Mouse (Mus musculus) limb, embryonic 14.5 days (tissue): ENCODE measurements at regions not wholly inside any gene's neighbourhood (a gene's known extent, or its start where the extent isn't known, plus 50 kb on each side); places are given as distances from the start of the nearest gene placed in this dataset.

ENCODE experiments used
- ATAC-seq: fragments of 200-750 bp; cut with Nextera tagmentation; 2 replicates; pipeline ENCODE4 v1.8.0; 2017; ENCODE audit warnings: low read depth, moderate number of reproducible peaks, moderate TSS enrichment; ENCODE audit not compliant: low FRiP score
- DNase-seq: peaks from one replicate; pipeline ENCODE4 v3.0.0-alpha.2; 2015; ENCODE audit warnings: low spot score
- H3K27ac ChIP-seq: fragments of 300-500 bp; sonication (generic); replicated peaks from 2 replicates; pipeline ENCODE4 v1.5.1; 2014; ENCODE audit warnings: low read depth, mild to moderate bottlenecking, low read length, moderate library complexity, mixed read lengths
- H3K27me3 ChIP-seq: fragments of 300-500 bp; sonication (generic); 2 replicates; pipeline ENCODE4 v1.6.1; 2014; ENCODE audit warnings: low read length, mixed read lengths; ENCODE audit not compliant: control insufficient read depth, insufficient read depth
- H3K36me3 ChIP-seq: fragments of 300-500 bp; sonication (generic); 2 replicates; pipeline ENCODE4 v1.6.1; 2014; ENCODE audit warnings: mild to moderate bottlenecking, low read length, moderate library complexity, mixed read lengths; ENCODE audit not compliant: control insufficient read depth, insufficient read depth
- H3K4me1 ChIP-seq: fragments of 300-500 bp; sonication (generic); 2 replicates; pipeline ENCODE4 v1.6.1; 2014; ENCODE audit warnings: antibody characterized with exemption, low read length, mixed read lengths; ENCODE audit not compliant: control insufficient read depth, insufficient read depth
- H3K4me2 ChIP-seq: fragments of 300-500 bp; sonication (generic); replicated peaks from 2 replicates; pipeline ENCODE4 v1.6.1; 2014; ENCODE audit warnings: low read depth, mild to moderate bottlenecking, low read length, moderate library complexity; ENCODE audit not compliant: severe bottlenecking
- H3K4me3 ChIP-seq: fragments of 300-500 bp; sonication (generic); replicated peaks from 2 replicates; pipeline ENCODE4 v1.5.1; 2014; ENCODE audit warnings: low read length
- H3K9ac ChIP-seq: fragments of 300-500 bp; sonication (generic); 2 replicates; pipeline ENCODE4 v1.6.1; 2014; ENCODE audit warnings: mild to moderate bottlenecking, low read depth, low read length, moderate library complexity; ENCODE audit not compliant: severe bottlenecking
- H3K9me3 ChIP-seq: fragments of 300-500 bp; sonication (generic); 2 replicates; pipeline ENCODE4 v1.6.1; 2016; ENCODE audit warnings: low read length; ENCODE audit not compliant: control insufficient read depth
- POLR2A ChIP-seq: fragments of 200-500 bp; IDR thresholded peaks from 2 replicates; pipeline ENCODE4 v1.8.0; 2012; ENCODE audit warnings: inconsistent platforms, mild to moderate bottlenecking, moderate library complexity, borderline replicate concordance; ENCODE audit not compliant: insufficient read depth, insufficient read length; ENCODE audit errors: extremely low read depth
- WGBS: fragments of 180-500 bp; shearing (Covaris S2); extraction: QIAGEN DNeasy Blood & Tissue Kit; methylation state at CpG from one replicate; pipeline ENCODE4 v1.1.7; 2014; 5-methylcytosine and 5-hydroxymethylcytosine counted together

GRCm38 (mm10) chr3:7943646-7944381 lies 1323.6 kb upstream of the 1700008P02Rik start:
- Histone ChIP-seq H3K4me1 (peaks cover 5% of the 10 kb centered on the region; the same call in 1 of the 2 replicates), H3K36me3 (no peaks in the 10 kb centered on the region), H3K4me2 (no peak overlapping the region; the same call in 1 of the 2 replicates), H3K27ac (no peak overlapping the region), H3K9ac (no peak overlapping the region), H3K9me3 (no peaks in the 10 kb centered on the region), H3K27me3 (no peaks in the 10 kb centered on the region), H3K4me3 (no peak overlapping the region)
- peak; percentile 68 for DNase-seq
- ATAC-seq, result peak; percentile 93
- WGBS, result 3% methylated on average over 8 of the region's 8 CpGs
- no peak for TF ChIP-seq POLR2A
